Mouse (Mus musculus) bone marrow, adult 2 months (tissue): ENCODE data around the gene Dgcr2. TPM values are rescaled to one million over a fixed set of nuclear protein-coding genes. Genes with fewer than 3 reads are reported as not detected.

ENCODE experiments used
- H3K27ac ChIP-seq: fragments of 200-500 bp; 2 replicates; pipeline ENCODE4 v1.5.1; 2012; ENCODE audit warnings: low read depth, mild to moderate bottlenecking, control low read depth, inconsistent platforms, low read length; ENCODE audit not compliant: control insufficient read depth, poor library complexity, insufficient read depth
- H3K4me1 ChIP-seq: fragments of 200-500 bp; 2 replicates; pipeline ENCODE4 v1.6.1; 2011; ENCODE audit warnings: low read length; ENCODE audit not compliant: control insufficient read depth, insufficient read depth
- H3K4me3 ChIP-seq: fragments of 200-500 bp; replicated peaks from 2 replicates; pipeline ENCODE3; 2011; ENCODE audit warnings: mild to moderate bottlenecking, low read depth, low read length, control low read depth; ENCODE audit not compliant: control insufficient read depth
- CTCF ChIP-seq: fragments of 200-500 bp; IDR thresholded peaks from 2 replicates; pipeline ENCODE4 v1.5.1; 2011; ENCODE audit warnings: low read length, control low read depth; ENCODE audit not compliant: control insufficient read depth, insufficient read depth
- POLR2A ChIP-seq: fragments of 200-500 bp; IDR thresholded peaks from 2 replicates; pipeline ENCODE4 v1.6.1; 2011; ENCODE audit warnings: low read depth, mild to moderate bottlenecking, control low read depth, low read length, borderline replicate concordance; ENCODE audit not compliant: control insufficient read depth
- whole genome bisulfite sequencing: fragments of 180-500 bp; shearing (Covaris S2); methylation state at CpG from one replicate; pipeline ENCODE4 v1.1.7; 2018; 5-methylcytosine and 5-hydroxymethylcytosine counted together
- polyA plus RNA-seq: library from polyadenylated mRNA; stranded (reverse); fragments of >200 nt; gene quantifications from 2 replicates; pipeline ENCODE4 v1.2.4, GENCODE M21; 2011; ENCODE audit warnings: low replicate concordance; ENCODE audit not compliant: missing spikeins, insufficient read depth, insufficient read length

The Dgcr2 gene
- polyA plus RNA-seq, 1 experiment = 22.4 TPM

GRCm38 (mm10) chr16:17806581-17807191 is 91.7 kb downstream of the Dgcr2 start:
- no peak for TF ChIP-seq CTCF
- peak overlapping the region; percentile 17; the same call in 1 of the 2 replicates for H3K27ac ChIP-seq
- no peaks in the 10 kb centered on the region; the same call in 1 of the 2 replicates for H3K4me1 ChIP-seq
- H3K4me3 ChIP-seq = no peak overlapping the region
- 5% methylated on average over 50 of the region's 50 CpGs for WGBS

- WGBS = 12% methylated on average over 7 of the region's 7 CpGs
- no peak for TF ChIP-seq POLR2A
- TF ChIP-seq CTCF = no peak
- Histone ChIP-seq H3K4me1 (no peaks in the 10 kb centered on the region; the same call in 1 of the 2 replicates), H3K27ac (no peak overlapping the region), H3K4me3 (no peak overlapping the region)
Observed at GRCm38 (mm10) chr16:17804982-17805381, 93.4 kb downstream of the Dgcr2 start.

GRCm38 (mm10) chr16:17804449-17804912 is 93.9 kb downstream of the Dgcr2 start:
- 2% methylated on average over 33 of the region's 33 CpGs for WGBS
- no peak overlapping the region for H3K27ac ChIP-seq
- TF ChIP-seq POLR2A (no peak), CTCF (no peak)
- no peaks in the 10 kb centered on the region; the same call in 1 of the 2 replicates for H3K4me1 ChIP-seq
- no peak overlapping the region for H3K4me3 ChIP-seq

GRCm38 (mm10) chr16:17803675-17804448 is 94.5 kb downstream of the Dgcr2 start:
- TF ChIP-seq CTCF (no peak), POLR2A (no peak)
- H3K27ac ChIP-seq = no peak overlapping the region
- no peaks in the 10 kb centered on the region; the same call in 1 of the 2 replicates for H3K4me1 ChIP-seq
- no peak overlapping the region for H3K4me3 ChIP-seq
- WGBS = 11% methylated on average over 33 of the region's 33 CpGs

GRCm38 (mm10) chr16:17802839-17803674 is 95.3 kb downstream of the Dgcr2 start:
- Histone ChIP-seq H3K4me1 (no peaks in the 10 kb centered on the region; the same call in 1 of the 2 replicates), H3K27ac (no peak overlapping the region), H3K4me3 (no peak overlapping the region)
- TF ChIP-seq POLR2A (peak; percentile 18; the same call in 1 of the 2 replicates), CTCF (no peak)
- WGBS = 3% methylated on average over 83 of the region's 83 CpGs

GRCm38 (mm10) chr16:17802456-17802838 is 95.9 kb downstream of the Dgcr2 start:
- TF ChIP-seq CTCF (no peak), POLR2A (no peak)
- H3K27ac ChIP-seq = no peak overlapping the region
- H3K4me1 ChIP-seq = no peaks in the 10 kb centered on the region; the same call in 1 of the 2 replicates
- H3K4me3 ChIP-seq = no peak overlapping the region
- WGBS = 14% methylated on average over 18 of the region's 18 CpGs

GRCm38 (mm10) chr16:17801777-17802455 is 96.4 kb downstream of the Dgcr2 start:
- Histone ChIP-seq H3K27ac (no peak overlapping the region), H3K4me1 (no peaks in the 10 kb centered on the region; the same call in 1 of the 2 replicates), H3K4me3 (no peak overlapping the region)
- TF ChIP-seq CTCF = no peak
- no peak for TF ChIP-seq POLR2A
- WGBS = 20% methylated on average over 7 of the region's 7 CpGs
